Mouse (Mus musculus) urinary bladder, postnatal 10 days (tissue): Measurements from ENCODE around the gene Cpeb3.
"Not testable (repeated sequence)": the region's sequence is repeated elsewhere in the genome, so short reads cannot be mapped to it uniquely, and the experiment has no call there.

Experiments
- DNase-seq: peaks from one replicate; pipeline ENCODE4 v3.0.0; 2022; ENCODE audit warnings: low spot score

Gene Cpeb3

DNA sequence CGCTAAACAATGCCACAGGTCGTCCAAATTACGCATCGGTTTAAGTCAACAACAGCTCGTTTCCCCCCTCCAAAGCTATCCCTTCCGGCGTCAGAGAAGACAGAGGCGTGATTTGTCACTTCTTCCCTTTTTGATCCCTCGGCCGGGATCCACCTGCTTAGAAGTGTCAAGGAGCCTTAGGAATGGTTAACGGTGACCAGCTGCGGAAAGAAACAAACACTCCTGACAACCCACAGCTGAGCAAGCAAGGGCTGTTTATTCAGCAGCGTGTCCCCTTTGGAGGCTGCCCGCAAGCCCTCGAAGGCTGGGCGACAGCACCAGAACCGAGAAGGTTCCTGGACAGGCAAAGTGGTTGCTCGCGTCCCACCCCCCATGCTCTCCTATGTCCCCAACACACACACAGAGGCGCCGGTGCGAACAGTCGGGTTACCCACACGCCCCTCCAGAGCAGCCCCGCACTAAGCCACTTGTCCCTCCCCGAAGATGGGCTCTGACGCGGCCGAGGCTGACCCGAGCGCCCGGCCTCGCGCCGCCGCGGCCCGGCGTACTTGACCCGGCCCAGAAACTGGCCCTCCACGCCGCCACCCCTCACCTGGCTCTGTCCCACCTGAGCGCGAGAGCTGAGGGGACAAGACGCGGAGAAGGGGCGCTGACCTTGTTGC is 1.6 kb downstream of the Cpeb3 start:
- DNase-seq: peak; percentile 12

DNA sequence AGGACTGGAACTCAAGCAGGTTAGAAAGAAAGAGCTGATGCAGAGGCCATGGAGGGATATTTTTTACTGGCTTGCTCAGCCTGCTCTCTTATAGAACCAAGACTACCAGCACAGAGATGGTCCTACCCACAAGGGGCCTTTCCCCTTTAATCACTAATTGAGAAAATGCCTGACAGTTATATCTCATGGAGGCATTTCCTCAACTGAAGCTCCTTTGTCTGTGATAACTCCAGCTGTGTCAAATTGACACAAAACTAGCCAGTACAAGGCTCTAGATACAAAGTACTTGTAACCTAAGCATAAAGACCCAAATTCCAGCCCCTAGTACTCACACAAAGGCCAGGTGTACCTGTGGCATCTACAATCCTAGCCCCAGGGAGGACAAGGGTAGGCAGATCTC is 3.2 kb downstream of the Cpeb3 start:
- DNase-seq: not testable (repeated sequence)

DNA sequence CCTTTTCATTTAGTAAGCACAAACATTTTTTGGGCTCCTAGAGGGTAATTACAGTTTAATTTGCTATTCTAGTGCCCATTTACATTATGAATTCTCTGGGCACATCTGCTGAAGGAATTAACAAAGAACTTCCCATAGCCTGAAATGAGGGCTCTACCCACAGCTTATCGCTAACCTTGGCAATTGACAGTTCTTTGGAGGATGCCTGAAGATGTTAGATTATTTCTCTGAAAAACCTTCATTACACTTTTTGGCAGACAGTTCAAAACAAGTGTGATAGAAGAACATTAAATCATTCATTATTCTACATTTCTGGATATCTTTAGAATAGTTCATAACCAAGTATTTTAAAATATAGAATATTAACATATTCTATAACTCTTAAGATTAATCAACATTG is 5.0 kb downstream of the Cpeb3 start:
- DNase-seq: no peak

DNA sequence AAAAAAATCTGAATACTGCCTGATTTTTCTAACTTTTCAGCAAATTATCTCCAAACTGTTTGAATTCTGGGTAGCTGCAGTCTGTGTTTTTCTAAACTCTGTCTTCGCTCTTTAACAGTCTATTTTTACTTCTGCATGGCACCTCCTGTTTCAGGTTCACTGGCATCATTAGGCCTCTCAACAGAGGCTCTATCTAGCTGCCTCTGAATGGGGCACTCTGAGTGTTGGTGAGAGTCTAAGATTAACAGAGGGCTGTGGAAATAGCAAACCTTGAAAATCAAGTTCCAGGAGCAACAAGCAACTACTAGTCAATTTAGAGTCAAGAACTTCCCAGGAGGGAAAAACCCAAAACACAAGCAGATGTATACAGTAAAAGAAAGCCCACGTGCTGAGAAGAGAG is 8.5 kb downstream of the Cpeb3 start:
- DNase-seq: no peak

DNA sequence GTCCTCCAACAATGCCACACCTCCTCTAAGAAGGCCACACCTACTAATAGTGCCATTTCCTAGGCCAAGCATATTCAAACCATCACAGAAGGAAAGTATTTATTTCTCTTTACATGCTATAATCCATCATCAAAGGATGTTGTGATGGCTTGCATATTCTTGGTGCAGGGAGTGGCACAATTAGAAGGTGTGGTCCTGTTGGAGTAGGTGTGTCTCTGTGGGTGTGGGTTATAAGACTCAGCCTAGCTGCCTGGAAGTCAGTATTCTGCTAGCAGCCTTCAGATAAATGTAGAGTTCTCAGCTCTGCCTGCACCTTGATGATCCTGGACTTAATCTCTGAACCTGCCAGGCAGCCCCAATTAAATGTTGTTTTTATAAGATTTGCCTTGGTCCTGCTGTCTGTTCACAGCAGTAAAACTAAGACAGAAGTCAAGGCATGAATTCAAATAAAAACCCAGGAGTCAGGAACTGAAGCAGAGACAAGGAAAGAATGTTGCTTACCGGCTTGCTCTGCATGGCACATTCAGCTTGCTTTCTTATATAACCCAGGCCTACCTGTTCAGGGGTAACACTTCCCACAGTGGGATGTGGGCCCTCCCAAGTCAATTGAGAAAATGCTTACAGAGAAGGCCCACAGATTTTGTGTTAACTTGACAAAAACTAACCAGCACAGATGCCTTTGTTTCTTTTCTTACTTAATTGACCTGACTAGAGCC is 10.1 kb downstream of the Cpeb3 start:
- DNase-seq: no peak

DNA sequence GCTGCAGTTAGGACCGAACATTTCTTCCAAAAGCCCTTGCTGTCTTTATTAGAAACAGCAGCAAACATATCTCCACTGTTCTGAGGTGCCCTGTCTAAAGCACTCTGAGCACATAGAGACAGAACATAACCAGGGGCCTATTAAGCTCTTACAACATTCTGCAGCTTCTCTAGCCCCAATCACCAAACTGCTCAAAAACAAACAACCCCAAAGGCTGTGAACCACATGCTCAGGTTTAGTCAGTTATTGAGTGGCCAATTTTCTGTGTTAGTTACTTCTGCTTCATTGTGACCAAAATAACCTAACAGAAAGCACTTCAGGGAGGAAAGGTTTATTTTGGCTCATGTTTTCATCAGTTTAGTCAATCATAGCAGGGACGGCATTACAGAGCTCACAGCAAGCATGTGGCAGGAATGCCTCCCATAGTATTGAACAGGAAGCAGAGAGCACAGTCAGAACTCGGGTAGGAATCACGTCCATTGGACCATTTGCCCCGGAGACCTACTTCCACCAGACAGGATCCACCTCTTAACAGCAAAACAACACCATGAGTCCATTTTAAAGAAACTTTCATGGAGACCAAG is 15.8 kb downstream of the Cpeb3 start:
- DNase-seq: no peak

DNA sequence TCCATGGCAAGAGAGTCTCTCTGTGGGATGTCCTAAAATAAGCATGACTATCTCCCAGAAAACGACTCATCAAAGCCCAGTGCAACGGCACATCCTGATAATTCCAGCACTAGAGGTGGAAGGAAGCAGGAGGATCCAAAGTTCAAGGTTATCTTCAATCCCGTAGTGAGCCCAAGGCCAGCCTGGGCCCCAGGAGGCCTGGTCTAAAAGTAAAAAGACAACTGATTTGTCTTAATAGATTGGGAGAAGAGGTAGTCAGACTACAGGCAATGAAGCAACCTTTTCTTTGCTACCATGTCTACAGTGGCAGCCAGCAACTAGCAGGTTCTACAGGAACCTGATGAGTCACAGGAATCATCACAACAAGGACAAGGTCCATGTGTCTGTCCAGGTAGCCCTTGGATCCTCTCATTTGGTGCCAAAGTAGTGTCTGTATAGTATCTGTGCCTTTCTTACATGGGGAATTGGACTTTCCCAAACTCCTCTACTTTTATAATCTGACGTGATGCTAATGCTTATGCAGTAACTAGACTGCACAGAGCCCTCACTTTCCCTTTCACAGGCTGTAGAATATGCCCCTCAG is 19.9 kb downstream of the Cpeb3 start:
- DNase-seq: no peak

DNA sequence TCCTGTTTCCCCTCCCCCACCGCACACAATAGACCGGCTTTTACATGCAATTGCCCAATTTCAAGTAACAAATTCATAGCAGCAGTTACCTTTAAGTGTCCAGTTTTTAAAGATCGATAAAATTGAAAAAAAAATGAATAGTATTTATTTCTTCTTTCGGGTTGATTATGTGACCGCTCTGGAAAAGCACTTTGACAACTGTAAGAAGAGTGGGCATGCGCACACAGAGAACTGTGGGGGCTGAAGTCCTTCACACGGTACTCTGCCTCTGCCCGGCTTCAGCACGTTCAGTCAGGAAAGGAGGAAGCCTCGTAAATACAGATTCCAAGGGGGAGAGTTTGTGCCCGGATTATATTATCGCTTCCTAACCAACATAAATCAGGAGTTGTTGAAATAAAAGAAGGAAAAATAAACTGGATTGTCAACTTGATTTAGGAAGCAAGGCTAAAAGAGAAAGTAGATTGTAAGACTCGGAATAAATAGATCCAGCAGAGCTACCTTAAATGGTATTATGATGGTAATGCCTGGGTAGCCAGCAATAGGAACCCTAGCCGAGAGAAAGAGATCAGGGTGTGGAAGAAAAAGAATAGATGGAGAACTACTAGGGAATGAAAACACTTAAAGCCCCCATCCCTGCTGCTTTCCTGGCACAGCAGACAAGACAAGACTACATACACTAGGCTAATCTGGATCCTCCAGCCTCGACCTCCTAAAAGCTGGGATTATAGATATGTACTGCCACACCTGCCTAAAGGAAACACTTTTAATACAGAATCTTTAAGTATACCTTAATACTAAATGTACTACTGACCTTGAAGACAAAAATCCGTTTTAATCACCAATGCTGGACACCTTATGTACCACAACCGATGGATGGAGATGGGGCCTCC is 30.3 kb downstream of the Cpeb3 start:
- DNase-seq: no peak

DNA sequence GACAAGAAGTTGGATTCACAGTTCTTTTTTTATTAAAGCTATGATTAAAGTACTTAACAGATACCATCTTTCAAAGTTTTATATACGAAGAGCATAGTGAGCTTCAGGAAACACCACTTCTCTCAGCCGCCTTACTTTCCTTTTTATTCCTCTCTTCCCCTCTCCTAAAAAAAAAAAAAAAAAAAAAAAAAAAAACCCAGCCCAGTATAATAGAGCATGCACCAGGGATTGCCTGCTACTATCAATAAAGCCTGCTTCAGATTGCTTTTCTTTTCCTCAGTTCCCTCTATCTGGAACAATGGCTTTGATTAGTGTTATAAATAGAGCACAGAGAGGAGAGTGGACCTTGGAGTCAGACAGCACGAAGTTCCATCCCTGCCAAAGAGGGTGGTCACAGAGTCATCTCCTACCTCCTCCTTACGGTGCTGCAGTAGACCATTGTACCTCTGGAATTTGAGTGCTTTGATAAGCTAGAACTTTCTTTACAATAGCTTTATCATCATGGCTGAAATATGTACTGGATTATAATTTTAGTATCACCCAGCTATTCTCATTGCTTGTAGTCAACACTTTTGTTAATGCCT is 31.4 kb downstream of the Cpeb3 start:
- no peak for DNase-seq

DNA sequence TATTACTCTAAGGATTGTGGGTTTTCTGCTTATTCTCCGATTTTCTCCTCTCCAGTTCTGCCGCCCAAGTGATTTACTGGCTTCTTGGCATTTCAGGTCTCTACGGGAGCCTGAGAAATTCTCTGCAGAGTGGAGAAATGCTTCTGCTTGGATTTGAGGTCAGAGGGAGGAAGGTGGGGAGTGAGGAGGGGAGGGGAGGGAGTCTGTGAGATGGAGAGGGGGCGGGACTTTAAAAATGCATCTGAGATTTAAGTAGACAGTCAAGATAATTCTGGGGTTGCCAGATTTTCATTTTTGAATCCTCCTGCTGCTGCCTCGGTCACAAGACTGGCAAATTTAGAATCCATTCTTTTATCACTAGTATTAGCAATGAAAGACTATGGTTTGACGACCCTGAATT is 32.5 kb downstream of the Cpeb3 start:
- DNase-seq: no peak

DNA sequence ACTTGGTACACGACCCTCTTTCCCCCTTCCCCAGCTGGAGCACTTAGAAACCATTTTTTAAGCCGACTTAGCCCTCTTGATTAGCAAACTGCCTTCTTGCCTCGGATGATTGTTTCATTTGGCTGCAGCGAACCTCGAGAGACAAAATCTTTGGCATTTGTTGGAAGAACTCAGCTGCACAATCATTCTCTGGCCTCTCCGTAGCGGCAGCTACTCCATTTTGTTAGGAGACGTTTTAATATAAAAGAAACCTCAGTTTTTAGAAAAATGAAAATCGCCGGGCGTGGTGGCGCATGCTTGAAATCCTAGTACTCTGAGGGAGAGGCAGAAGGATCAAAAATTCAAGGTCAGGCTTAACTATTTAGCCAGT is 33.0 kb downstream of the Cpeb3 start:
- DNase-seq: no peak

DNA sequence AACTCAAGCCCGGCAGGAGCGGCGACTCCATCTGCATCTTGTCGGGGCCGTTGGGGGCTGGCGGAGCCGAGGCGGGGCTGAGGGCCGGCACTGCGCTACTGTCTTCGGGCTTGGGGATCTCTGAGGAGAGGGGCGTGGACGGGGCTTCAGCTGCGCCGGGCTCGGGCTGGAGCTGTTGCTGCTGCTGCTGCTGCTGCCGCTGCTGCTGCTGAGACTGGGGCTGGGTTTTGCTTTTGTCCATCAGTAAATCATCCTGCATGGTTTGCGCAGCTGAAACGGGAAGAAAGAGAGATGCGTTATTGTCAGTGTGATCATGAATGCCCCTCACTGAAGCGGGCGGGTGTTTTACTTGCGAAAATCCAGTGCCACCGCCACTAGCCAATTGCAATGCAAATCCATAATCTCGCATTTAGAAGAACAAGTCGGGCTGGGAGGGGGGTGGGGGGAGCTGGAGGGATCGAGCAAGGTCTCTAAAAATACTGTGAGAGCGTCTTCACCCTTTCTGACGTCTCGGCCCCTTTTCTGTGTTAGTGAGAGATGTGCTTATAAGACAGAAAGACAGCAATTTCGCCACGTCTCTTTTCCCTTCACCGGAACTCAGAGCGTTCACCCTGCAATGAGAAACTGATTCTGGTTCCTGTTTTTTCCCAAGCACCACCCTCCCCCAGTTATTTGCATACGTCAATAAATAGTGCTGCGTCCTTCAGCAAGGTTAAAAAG is 33.5 kb downstream of the Cpeb3 start:
- peak; percentile 10 for DNase-seq

DNA sequence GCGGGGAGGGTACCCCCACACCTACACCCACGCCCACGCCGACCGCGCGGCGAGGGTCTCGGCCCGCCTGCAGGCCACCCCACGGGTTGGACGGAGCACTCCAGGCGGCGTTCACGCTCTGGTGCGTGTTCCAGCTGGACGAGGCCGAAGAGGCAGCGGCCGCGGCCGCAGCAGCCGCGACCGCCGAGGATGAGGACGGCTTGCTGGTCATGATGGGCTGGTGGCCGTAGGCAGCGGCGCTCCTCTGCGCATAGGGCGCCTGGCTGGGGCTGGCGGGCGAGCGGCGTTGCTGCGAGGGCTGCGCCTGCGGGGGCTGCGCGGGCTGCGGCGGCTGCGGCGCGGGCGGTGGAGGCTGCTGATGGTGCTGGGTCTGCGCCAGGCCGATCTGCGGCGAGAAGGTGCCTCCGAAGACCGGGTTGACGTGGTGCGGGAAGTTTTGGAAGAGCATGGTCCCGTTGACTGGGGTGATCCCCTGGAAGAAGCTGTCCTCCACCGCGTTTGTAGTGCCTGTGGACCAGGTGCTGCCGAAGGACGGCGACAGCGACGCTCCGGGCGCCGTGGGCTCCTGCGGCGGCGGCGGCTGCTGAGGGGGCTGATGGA is 34.2 kb downstream of the Cpeb3 start:
- DNase-seq: no peak

DNA sequence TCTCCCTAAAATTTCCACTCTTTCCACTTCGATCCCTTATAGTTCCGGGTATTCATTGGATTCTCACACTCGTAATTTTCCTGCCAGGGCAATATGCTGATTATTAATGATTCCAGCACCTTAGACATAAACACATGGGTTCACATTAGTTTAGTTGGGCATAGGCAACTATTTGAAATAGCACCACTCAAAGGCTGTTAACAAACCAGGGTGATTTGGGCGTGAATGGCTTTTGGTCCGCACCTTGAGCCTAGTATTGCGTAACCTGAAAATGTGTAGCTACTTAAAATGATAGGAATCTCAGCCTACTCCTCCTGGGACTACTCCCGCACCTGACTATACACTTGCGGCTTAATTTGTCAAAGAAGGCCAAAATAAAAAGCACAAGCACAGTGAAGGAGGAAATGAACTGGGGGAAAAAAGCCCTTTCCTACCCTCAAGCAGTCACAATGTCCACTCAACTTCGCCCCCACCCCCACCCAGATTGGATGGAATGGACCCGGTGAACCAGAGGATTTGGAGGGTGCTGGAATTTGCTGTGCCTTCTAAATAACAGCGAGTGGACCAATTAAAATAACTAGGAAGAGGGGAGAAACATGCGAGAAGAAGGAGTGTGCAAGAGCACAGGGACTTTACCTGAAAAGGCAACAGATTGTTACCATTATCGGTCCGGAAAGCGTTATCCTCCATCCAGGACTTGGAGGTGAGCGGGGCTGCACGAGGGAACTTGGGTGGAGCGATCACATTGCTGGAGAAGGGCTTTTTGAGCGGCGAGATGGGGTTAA is 34.9 kb downstream of the Cpeb3 start:
- no peak for DNase-seq

DNA sequence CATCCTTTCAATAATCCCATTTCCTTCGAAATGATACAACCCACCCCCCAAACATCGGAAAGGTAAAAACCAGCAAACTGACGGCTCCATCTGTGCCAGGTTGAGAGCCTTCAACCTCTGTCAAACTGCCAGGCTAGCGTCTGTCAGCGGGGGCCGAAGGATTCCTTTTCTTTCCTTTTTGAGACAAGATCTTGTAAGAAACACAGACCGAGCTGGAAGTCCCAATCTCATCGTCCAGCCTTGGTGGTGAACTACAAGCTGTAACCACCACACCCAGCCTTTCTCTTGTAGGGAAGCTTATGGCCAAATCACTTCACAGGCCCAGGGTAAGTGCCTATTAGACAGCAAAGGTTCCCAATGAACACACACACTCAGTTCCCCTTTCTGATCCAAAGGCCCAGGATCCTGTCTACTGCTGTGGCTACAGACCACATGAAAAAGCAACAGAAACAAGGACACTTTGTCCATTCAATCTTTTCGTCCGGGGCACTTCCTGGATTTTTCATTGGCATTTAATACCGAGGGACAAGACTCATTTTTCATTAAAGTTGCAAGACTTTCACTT is 35.8 kb downstream of the Cpeb3 start:
- no peak for DNase-seq

DNA sequence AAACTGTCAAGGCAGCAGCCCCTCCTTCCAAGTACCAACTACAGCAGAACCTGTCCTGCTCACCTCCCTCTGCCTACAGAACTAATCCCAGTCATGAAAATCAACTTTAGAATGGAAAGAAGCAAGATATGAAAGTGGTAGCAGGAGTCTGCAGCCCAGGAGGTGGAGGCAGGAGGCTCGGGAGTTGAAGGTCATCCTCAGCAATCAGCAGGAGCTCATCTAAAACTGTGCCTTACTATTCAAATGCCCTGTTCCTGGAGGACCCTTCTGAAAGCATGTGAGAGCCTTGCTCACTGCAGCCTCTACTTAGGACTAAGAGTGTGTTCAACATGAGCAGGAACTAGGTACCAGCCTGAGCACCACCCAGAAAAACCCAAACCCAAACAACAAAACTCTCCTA is 36.3 kb downstream of the Cpeb3 start:
- no peak for DNase-seq

DNA sequence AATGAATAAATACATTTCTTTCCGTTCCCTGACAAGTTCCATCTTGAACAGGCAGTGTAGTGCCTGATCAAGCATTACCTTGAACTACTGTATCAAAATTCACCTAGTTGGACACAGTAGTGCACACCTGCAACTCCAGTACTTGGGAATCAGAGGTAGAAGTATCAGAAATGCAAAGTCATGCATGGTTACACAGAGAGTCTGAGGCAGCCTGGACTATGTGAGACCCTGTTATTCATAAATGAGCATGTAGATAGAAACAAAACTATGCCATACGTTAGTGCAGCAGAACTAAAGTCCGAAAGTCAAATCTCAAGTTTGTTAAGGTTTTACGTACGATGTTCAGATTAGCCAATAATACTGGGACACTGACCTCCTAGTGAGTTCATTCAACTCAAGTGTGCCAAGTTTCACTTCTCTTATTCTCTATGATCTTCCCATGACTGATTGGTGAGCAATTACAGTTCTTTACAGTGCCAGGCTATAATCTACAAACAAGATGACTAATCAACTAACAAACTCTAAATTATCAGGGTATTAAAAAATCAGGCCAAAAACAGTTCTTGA is 51.5 kb downstream of the Cpeb3 start:
- DNase-seq: no peak

DNA sequence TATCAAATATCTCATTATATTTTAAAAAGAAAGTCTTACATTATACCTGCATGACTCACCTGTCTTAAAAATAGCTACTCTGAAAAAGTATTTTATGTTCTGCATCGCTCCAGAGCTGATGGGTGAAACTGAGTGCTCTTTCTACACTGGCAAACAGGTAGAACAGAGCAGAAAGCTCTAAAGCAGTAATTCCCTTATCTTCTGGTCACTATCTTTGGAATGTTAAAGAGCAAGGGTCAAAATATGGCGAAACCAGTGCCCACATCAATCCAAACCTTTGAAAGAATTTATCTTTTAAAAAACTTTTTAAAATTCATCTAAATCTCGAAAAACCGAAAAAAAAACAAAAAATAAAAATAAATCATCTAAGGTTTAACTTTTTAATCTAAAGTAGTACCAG is 52.4 kb downstream of the Cpeb3 start:
- DNase-seq: no peak

DNA sequence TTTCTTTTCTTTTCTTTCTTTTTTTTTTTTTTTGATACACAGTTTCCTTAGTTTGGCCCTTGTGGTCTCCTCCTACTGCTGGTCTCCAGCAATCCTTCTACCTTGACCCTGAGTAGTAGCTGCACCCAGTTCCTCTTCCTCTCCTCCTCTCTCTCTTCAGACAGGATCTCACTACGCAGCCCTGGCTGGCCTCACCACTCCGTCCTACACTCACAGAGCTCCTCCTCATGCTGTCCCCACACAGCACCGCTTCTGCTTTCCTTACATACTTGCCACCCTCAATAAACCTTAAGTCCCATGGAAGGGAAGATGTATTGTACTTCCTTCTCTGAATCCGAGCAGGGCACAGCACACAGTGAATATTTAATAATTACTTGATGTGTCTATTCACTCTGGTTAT is 61.3 kb downstream of the Cpeb3 start:
- no peak for DNase-seq
